Mouse (Mus musculus): ENCODE data around the gene Arhgef18.

The Arhgef18 gene

GRCm38 (mm10) chr8:3392771-3393710 lies at the start of gene Arhgef18:
Gene Arhgef18, plus strand, starts transcription at chr8:3393006.
- DNase-seq, result peak; percentile 93 to 97

- DNase-seq, result no peak
These were observed 47.5 kb upstream of the Arhgef18 start for GRCm38 (mm10) chr8:3345337-3345736.

GRCm38 (mm10) chr8:3346691-3347413 lies 46.0 kb upstream of the Arhgef18 start:
- DNase-seq, result no peak

GRCm38 (mm10) chr8:3348142-3348823 lies 44.5 kb upstream of the Arhgef18 start:
- no peak for DNase-seq

GRCm38 (mm10) chr8:3350747-3351146 lies 42.1 kb upstream of the Arhgef18 start:
- no peak for DNase-seq

GRCm38 (mm10) chr8:3352715-3353114 lies 40.1 kb upstream of the Arhgef18 start:
- DNase-seq, result no peak

- DNase-seq, result no peak
These were observed 39.5 kb upstream of the Arhgef18 start, which contains the start of gene A430078G23Rik for GRCm38 (mm10) chr8:3353189-3353810. Gene A430078G23Rik, plus strand, starts transcription at chr8:3353415.

GRCm38 (mm10) chr8:3353811-3354442 lies 38.9 kb upstream of the Arhgef18 start:
- DNase-seq, result no peak

GRCm38 (mm10) chr8:3354443-3354812 lies 38.4 kb upstream of the Arhgef18 start:
- no peak for DNase-seq

- no peak for DNase-seq
These were observed 37.2 kb upstream of the Arhgef18 start for GRCm38 (mm10) chr8:3355586-3355985.

- DNase-seq, result peak; percentile 84 to 95
These were observed 34.7 kb upstream of the Arhgef18 start for GRCm38 (mm10) chr8:3358060-3358459.

- peak in 1 of 2 experiments; percentile 40 for DNase-seq
These were observed 25.7 kb upstream of the Arhgef18 start for GRCm38 (mm10) chr8:3367086-3367485.

- DNase-seq, result no peak
These were observed 24.7 kb upstream of the Arhgef18 start for GRCm38 (mm10) chr8:3368091-3368490.

- DNase-seq, result peak in 1 of 2 experiments; percentile 29
These were observed 17.1 kb upstream of the Arhgef18 start for GRCm38 (mm10) chr8:3375748-3376147.

- no peak for DNase-seq
These were observed 16.0 kb upstream of the Arhgef18 start for GRCm38 (mm10) chr8:3376641-3377274.

GRCm38 (mm10) chr8:3387286-3387685 lies 5.5 kb upstream of the Arhgef18 start:
- peak; percentile 75 to 88 for DNase-seq

- DNase-seq, result no peak
These were observed 4.0 kb upstream of the Arhgef18 start for GRCm38 (mm10) chr8:3388591-3389338.

GRCm38 (mm10) chr8:3389506-3389905 lies 3.3 kb upstream of the Arhgef18 start:
- DNase-seq, result no peak

- no peak for DNase-seq
These were observed 513 bp upstream of the Arhgef18 start for GRCm38 (mm10) chr8:3392293-3392692.

GRCm38 (mm10) chr8:3394600-3394999 lies 1.8 kb downstream of the Arhgef18 start:
- DNase-seq, result peak; percentile 53 to 84

GRCm38 (mm10) chr8:3395246-3395645 lies 2.4 kb downstream of the Arhgef18 start:
- no peak for DNase-seq
